18 mouse cellular contexts compared by ENCODE assay signal in the genomic region with DNA sequence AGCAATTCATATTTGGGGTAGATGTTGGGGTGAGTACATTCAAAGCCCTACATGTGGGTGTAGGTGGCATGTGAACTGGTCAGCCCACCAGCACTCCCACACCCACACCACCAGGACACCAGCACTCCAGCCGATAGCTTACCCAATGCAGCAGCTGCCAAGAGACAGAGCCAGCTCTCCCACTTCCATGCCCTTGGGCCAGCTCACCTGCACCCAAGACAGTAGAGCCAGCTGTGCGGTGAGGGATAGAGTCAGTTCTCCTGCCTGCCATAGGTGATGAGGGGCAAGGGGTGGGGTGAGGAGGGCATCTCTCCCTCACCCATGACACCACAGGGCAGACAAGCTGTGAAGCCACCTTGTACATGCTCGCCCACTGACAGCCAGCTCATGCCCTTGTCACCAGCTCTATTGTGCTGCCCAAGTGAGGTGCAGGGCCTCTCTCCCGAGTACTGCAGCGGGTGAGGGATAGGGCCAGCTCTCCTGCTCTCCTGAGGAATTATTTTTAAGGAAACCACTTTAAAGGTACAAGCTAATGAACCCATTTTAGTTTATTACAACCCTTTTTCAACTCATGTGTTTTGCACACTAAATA. TPM values are rescaled to one million over a fixed set of nuclear protein-coding genes. Genes with fewer than 3 reads are reported as not detected.
DNase-seq lines count a peak whose midpoint lies in the region; ATAC-seq and TF ChIP-seq lines count a peak whose summit lies in the region.
"Had no signal": no experiment of that assay in that cellular context is flagged by ENCODE, and none has a peak within 500 bp of the region (broad histone marks: within the 10 kb centered on the region; RNA-seq: fewer than 3 reads in every experiment).

No protein-coding gene starts in this region.

- no peak for TF ChIP-seq CTCF in stomach, postnatal 0 days (IDR thresholded peaks at IDR 0.05; ENCODE audit: low read depth)

- TF ChIP-seq EP300 in stomach, postnatal 0 days (optimal IDR thresholded peaks at IDR 0.05), result no peak

- no peak overlapping the region for H3K27ac ChIP-seq in forebrain, embryonic 16.5 days (ENCODE audit: low read length)
- no peak overlapping the region for H3K27ac ChIP-seq in forebrain, embryonic 10.5 days
- no peak overlapping the region for H3K27ac ChIP-seq in midbrain, embryonic 12.5 days (replicated peaks)
- no peak overlapping the region for H3K27ac ChIP-seq in midbrain, embryonic 10.5 days (replicated peaks)
- peak overlapping the region; percentile 30; the same call in 1 of the 2 replicates for H3K27ac ChIP-seq in midbrain, embryonic 13.5 days
- H3K27ac ChIP-seq in stomach, postnatal 0 days (replicated peaks), result peak overlapping the region; percentile 49
- H3K27ac ChIP-seq: liver, embryonic 15.5 days had no signal

- H3K4me3 ChIP-seq in forebrain, embryonic 16.5 days (replicated peaks; ENCODE audit: low read length), result no peak overlapping the region
- H3K4me3 ChIP-seq in forebrain, embryonic 10.5 days, result no peak overlapping the region
- H3K4me3 ChIP-seq in midbrain, embryonic 12.5 days, result no peak overlapping the region
- H3K4me3 ChIP-seq in midbrain, embryonic 10.5 days, result no peak overlapping the region
- no peak overlapping the region for H3K4me3 ChIP-seq in midbrain, embryonic 13.5 days (replicated peaks)
- H3K4me3 ChIP-seq in stomach, postnatal 0 days (ENCODE audit: low read depth, low read length), result no peak overlapping the region
- H3K4me3 ChIP-seq: liver, embryonic 15.5 days had no signal

- H3K9me3 ChIP-seq in forebrain, embryonic 16.5 days (ENCODE audit: control insufficient read depth, low read length), result no peaks in the 10 kb centered on the region
- no peaks in the 10 kb centered on the region for H3K9me3 ChIP-seq in forebrain, embryonic 10.5 days
- H3K9me3 ChIP-seq in midbrain, embryonic 12.5 days, result no peaks in the 10 kb centered on the region
- H3K9me3 ChIP-seq in midbrain, embryonic 10.5 days (replicated peaks), result no peaks in the 10 kb centered on the region
- H3K9me3 ChIP-seq in midbrain, embryonic 13.5 days, result no peaks in the 10 kb centered on the region
- no peaks in the 10 kb centered on the region for H3K9me3 ChIP-seq in stomach, postnatal 0 days (ENCODE audit: control insufficient read depth, low read length)
- H3K9me3 ChIP-seq: liver, embryonic 15.5 days had no signal

- peaks cover 10% of the 10 kb centered on the region; the same call in 1 of the 2 replicates for H3K4me1 ChIP-seq in forebrain, embryonic 16.5 days (replicated peaks; ENCODE audit: control insufficient read depth, insufficient read depth, low read length)
- no peaks in the 10 kb centered on the region for H3K4me1 ChIP-seq in forebrain, embryonic 10.5 days
- H3K4me1 ChIP-seq in midbrain, embryonic 12.5 days, result no peaks in the 10 kb centered on the region
- H3K4me1 ChIP-seq in midbrain, embryonic 10.5 days, result peaks cover 6% of the 10 kb centered on the region; the same call in 1 of the 2 replicates
- H3K4me1 ChIP-seq in midbrain, embryonic 13.5 days (replicated peaks), result peaks cover 16% of the 10 kb centered on the region; the same call in 1 of the 2 replicates
- no peaks in the 10 kb centered on the region for H3K4me1 ChIP-seq in stomach, postnatal 0 days (replicated peaks; ENCODE audit: control insufficient read depth, insufficient read depth)
- H3K4me1 ChIP-seq: liver, embryonic 15.5 days had no signal

- no peaks in the 10 kb centered on the region for H3K36me3 ChIP-seq in forebrain, embryonic 16.5 days (ENCODE audit: control insufficient read depth, insufficient read depth)
- H3K36me3 ChIP-seq in forebrain, embryonic 10.5 days (replicated peaks), result no peaks in the 10 kb centered on the region
- no peaks in the 10 kb centered on the region for H3K36me3 ChIP-seq in midbrain, embryonic 12.5 days
- no peaks in the 10 kb centered on the region for H3K36me3 ChIP-seq in midbrain, embryonic 10.5 days
- H3K36me3 ChIP-seq in midbrain, embryonic 13.5 days, result no peaks in the 10 kb centered on the region
- H3K36me3 ChIP-seq in stomach, postnatal 0 days (ENCODE audit: control insufficient read depth, insufficient read depth, low read length), result no peaks in the 10 kb centered on the region
- H3K36me3 ChIP-seq: liver, embryonic 15.5 days had no signal

- no peak overlapping the region for H3K9ac ChIP-seq in forebrain, embryonic 16.5 days (replicated peaks; ENCODE audit: low read depth, low read length)
- H3K9ac ChIP-seq in midbrain, embryonic 12.5 days (replicated peaks), result no peak overlapping the region
- H3K9ac ChIP-seq in midbrain, embryonic 13.5 days (replicated peaks), result no peak overlapping the region
- no peak overlapping the region for H3K9ac ChIP-seq in stomach, postnatal 0 days (ENCODE audit: low read length)
- H3K9ac ChIP-seq: liver, embryonic 15.5 days had no signal

- H3K4me2 ChIP-seq in forebrain, embryonic 16.5 days (ENCODE audit: low read length), result no peak overlapping the region
- no peak overlapping the region for H3K4me2 ChIP-seq in midbrain, embryonic 12.5 days (replicated peaks)
- H3K4me2 ChIP-seq in midbrain, embryonic 13.5 days (replicated peaks), result no peak overlapping the region
- H3K4me2 ChIP-seq in stomach, postnatal 0 days (replicated peaks; ENCODE audit: low read depth), result no peak overlapping the region
- H3K4me2 ChIP-seq: heart, embryonic 11.5 days; liver, embryonic 15.5 days had no signal

- no peak for DNase-seq in forebrain, embryonic 10.5 days (ENCODE audit: extremely low spot score, low spot score)
- no peak for DNase-seq in midbrain, embryonic 10.5 days (ENCODE audit: low spot score)
- no peak for DNase-seq in stomach, postnatal 0 days (ENCODE audit: low spot score)
- DNase-seq in frontal cortex, postnatal 10 days (ENCODE audit: low spot score in 2 of 2), result no peak
- no peak for DNase-seq in kidney, adult 18-20 months
- DNase-seq: adrenal gland, postnatal 10 days; cerebellum, adult 11-12 months; cerebellum, postnatal 36 days; heart, postnatal 36 days; kidney, postnatal 36 days; thymus, adult 18-20 months had no signal

- 83% methylated on average over 5 of the region's 5 CpGs for WGBS in forebrain, embryonic 16.5 days
- 88% methylated on average over 5 of the region's 5 CpGs for WGBS in forebrain, embryonic 10.5 days
- WGBS in midbrain, embryonic 12.5 days, result 85% methylated on average over 5 of the region's 5 CpGs
- WGBS in midbrain, embryonic 10.5 days, result 87% methylated on average over 5 of the region's 5 CpGs
- WGBS in midbrain, embryonic 13.5 days, result 85% methylated on average over 5 of the region's 5 CpGs
- 68% methylated on average over 5 of the region's 5 CpGs for WGBS in stomach, postnatal 0 days

- 0 out of 2 replicates have a peak, but pooled peaks have one; percentile 18 for ATAC-seq in forebrain, embryonic 16.5 days
- ATAC-seq in midbrain, embryonic 12.5 days (ENCODE audit: low FRiP score, low read depth), result 0 out of 2 replicates have a peak, but pooled peaks have one; percentile 16
- peak; percentile 41; the same call in 1 of the 2 replicates for ATAC-seq in midbrain, embryonic 13.5 days
- no peak; the same call in 1 of the 2 replicates for ATAC-seq in stomach, postnatal 0 days (ENCODE audit: low FRiP score, low TSS enrichment)
- ATAC-seq: intestine, embryonic 16.5 days; lung, postnatal 0 days had no signal

- H3K27me3 ChIP-seq in forebrain, embryonic 16.5 days (replicated peaks; ENCODE audit: control insufficient read depth, insufficient read depth, low read length), result no peaks in the 10 kb centered on the region
- no peaks in the 10 kb centered on the region for H3K27me3 ChIP-seq in forebrain, embryonic 10.5 days (ENCODE audit: poor library complexity, severe bottlenecking)
- no peaks in the 10 kb centered on the region for H3K27me3 ChIP-seq in midbrain, embryonic 12.5 days
- H3K27me3 ChIP-seq in midbrain, embryonic 10.5 days (ENCODE audit: low read depth, poor library complexity, severe bottlenecking), result no peaks in the 10 kb centered on the region
- H3K27me3 ChIP-seq in midbrain, embryonic 13.5 days, result no peaks in the 10 kb centered on the region
- H3K27me3 ChIP-seq in stomach, postnatal 0 days (ENCODE audit: control insufficient read depth, insufficient read depth, low read length), result no peaks in the 10 kb centered on the region
- H3K27me3 ChIP-seq: liver, embryonic 15.5 days had no signal

RNA-seq across cellular contexts. Expression of a gene that starts 54.6 kb away (rescaled TPM):
- polyA plus RNA-seq in forebrain, embryonic 16.5 days (2015; fragmentation: Nextera tagmentation; extraction: Ambion mirVana), result 19.3 and 22.5 TPM in 2 replicates
- polyA plus RNA-seq in forebrain, embryonic 10.5 days (2016; fragmentation: Nextera tagmentation; extraction: Ambion mirVana), result 18.1 and 20.0 TPM in 2 replicates
- polyA plus RNA-seq in midbrain, embryonic 12.5 days (2016; fragmentation: Nextera tagmentation; extraction: Ambion mirVana), result 23.1 and 25.5 TPM in 2 replicates
- polyA plus RNA-seq in midbrain, embryonic 10.5 days (2016; fragmentation: Nextera tagmentation; extraction: Ambion mirVana), result 19.9 and 20.2 TPM in 2 replicates
- polyA plus RNA-seq in midbrain, embryonic 13.5 days (2015; fragmentation: Nextera tagmentation; extraction: Ambion mirVana), result 19.0 and 24.7 TPM in 2 replicates
- 4.8 and 6.5 TPM in 2 replicates for polyA plus RNA-seq in stomach, postnatal 0 days (2015; fragmentation: Nextera tagmentation; extraction: Ambion mirVana)

Comparison
In these comparisons a context has a peak if more than half of its experiments do, and no peak if none do; other contexts are left out.
1. H3K27ac ChIP-seq: peak in midbrain, embryonic 13.5 days (single experiment) and stomach, postnatal 0 days (single experiment); none in forebrain, embryonic 16.5 days (single experiment), forebrain, embryonic 10.5 days (single experiment), midbrain, embryonic 12.5 days (single experiment) and midbrain, embryonic 10.5 days (single experiment).